Comparison of ENCODE assay signal across 14 mouse cellular contexts in genomic region chr16:7226000-7226399, GRCm38 (mm10).
DNase-seq lines count a peak whose midpoint lies in the region; ATAC-seq and TF ChIP-seq lines count a peak whose summit lies in the region.
"Had no signal": no experiment of that assay in that cellular context is flagged by ENCODE, and none has a peak within 500 bp of the region (broad histone marks: within the 10 kb centered on the region; RNA-seq: fewer than 3 reads in every experiment).

No protein-coding gene starts in this region.

- TF ChIP-seq CTCF in brain, embryonic 14.5 days (IDR thresholded peaks at IDR 0.05; ENCODE audit: borderline replicate concordance, extremely low read depth, insufficient read depth, insufficient read length) = no peak

- H3K9me3 ChIP-seq in hindbrain, embryonic 14.5 days (ENCODE audit: control insufficient read depth, low read length) = no peaks in the 10 kb centered on the region
- H3K9me3 ChIP-seq in hindbrain, embryonic 10.5 days = no peaks in the 10 kb centered on the region
- H3K9me3 ChIP-seq: embryonic facial prominence, embryonic 12.5 days; stomach, embryonic 15.5 days had no signal

- peaks cover 19% of the 10 kb centered on the region for H3K36me3 ChIP-seq in hindbrain, embryonic 14.5 days (replicated peaks; ENCODE audit: control insufficient read depth, insufficient read depth)
- no peaks in the 10 kb centered on the region for H3K36me3 ChIP-seq in hindbrain, embryonic 10.5 days
- H3K36me3 ChIP-seq: embryonic facial prominence, embryonic 12.5 days; stomach, embryonic 15.5 days had no signal

- no peaks in the 10 kb centered on the region for H3K4me1 ChIP-seq in hindbrain, embryonic 14.5 days (replicated peaks; ENCODE audit: control insufficient read depth, insufficient read depth, low read length)
- no peaks in the 10 kb centered on the region for H3K4me1 ChIP-seq in hindbrain, embryonic 10.5 days (replicated peaks)
- H3K4me1 ChIP-seq: embryonic facial prominence, embryonic 12.5 days; stomach, embryonic 15.5 days had no signal

- H3K9ac ChIP-seq in hindbrain, embryonic 14.5 days = no peak overlapping the region
- H3K9ac ChIP-seq: embryonic facial prominence, embryonic 12.5 days; stomach, embryonic 15.5 days had no signal

- peak; percentile 64; the same call in 1 of the 2 replicates for ATAC-seq in hindbrain, embryonic 14.5 days (ENCODE audit: low FRiP score)
- ATAC-seq in granulocyte monocyte progenitor cell, adult 5-6 weeks (replicated peaks; ENCODE audit: poor library complexity, severe bottlenecking) = no peak

- WGBS in hindbrain, embryonic 14.5 days = 60% methylated on average over 3 of the region's 3 CpGs
- WGBS in hindbrain, embryonic 10.5 days = 87% methylated on average over 3 of the region's 3 CpGs

- no peak overlapping the region for H3K4me2 ChIP-seq in hindbrain, embryonic 14.5 days (replicated peaks)
- H3K4me2 ChIP-seq: embryonic facial prominence, embryonic 12.5 days; stomach, embryonic 15.5 days had no signal

- no peak overlapping the region for H3K27ac ChIP-seq in hindbrain, embryonic 14.5 days
- H3K27ac ChIP-seq in hindbrain, embryonic 10.5 days = no peak overlapping the region
- H3K27ac ChIP-seq: embryonic facial prominence, embryonic 12.5 days; heart, adult 2 months; stomach, embryonic 15.5 days had no signal

- H3K27me3 ChIP-seq in hindbrain, embryonic 14.5 days (ENCODE audit: control insufficient read depth, insufficient read depth, low read length) = no peaks in the 10 kb centered on the region
- no peaks in the 10 kb centered on the region for H3K27me3 ChIP-seq in hindbrain, embryonic 10.5 days (ENCODE audit: insufficient read depth, poor library complexity, severe bottlenecking)
- H3K27me3 ChIP-seq: embryonic facial prominence, embryonic 12.5 days; stomach, embryonic 15.5 days had no signal

- no peak for TF ChIP-seq POLR2A in brain, embryonic 14.5 days (IDR thresholded peaks at IDR 0.05; ENCODE audit: borderline replicate concordance, extremely low read depth, insufficient read depth, insufficient read length, poor library complexity, severe bottlenecking)

- DNase-seq in hindbrain, embryonic 14.5 days (ENCODE audit: low spot score) = no peak
- no peak for DNase-seq in hindbrain, embryonic 10.5 days (ENCODE audit: low spot score)
- peak; percentile 80 for DNase-seq in brain, embryonic 14.5 days (ENCODE audit: low read depth)
- DNase-seq in cerebellum, postnatal 10 days = peak; percentile 90 to 96
- peak; percentile 54 for DNase-seq in layer of hippocampus, adult 9-10 months (ENCODE audit: low spot score)
- no peak for DNase-seq in gastrocnemius, adult 18-20 months (ENCODE audit: low spot score)
- no peak for DNase-seq in urinary bladder, postnatal 4 days (ENCODE audit: low spot score in 2 of 2)
- DNase-seq: heart, adult 2 months; heart, postnatal 4 days; lung, adult 18-20 months; right cerebral cortex, postnatal 25 days had no signal

- H3K4me3 ChIP-seq in hindbrain, embryonic 14.5 days (replicated peaks; ENCODE audit: low read length) = no peak overlapping the region
- H3K4me3 ChIP-seq in hindbrain, embryonic 10.5 days = no peak overlapping the region
- H3K4me3 ChIP-seq: embryonic facial prominence, embryonic 12.5 days; heart, adult 2 months; stomach, embryonic 15.5 days had no signal

Comparison
In these comparisons a context has a peak if more than half of its experiments do, and no peak if none do; other contexts are left out.
1. DNase-seq: peak in brain, embryonic 14.5 days (single experiment), cerebellum, postnatal 10 days (2 of 2) and layer of hippocampus, adult 9-10 months (single experiment); none in hindbrain, embryonic 14.5 days (single experiment), hindbrain, embryonic 10.5 days (single experiment), gastrocnemius, adult 18-20 months (single experiment) and urinary bladder, postnatal 4 days (0 of 2).